Mouse (Mus musculus) spleen, adult 2 months (tissue): ENCODE results near the gene Prkcz.

Experiments
- CTCF ChIP-seq: fragments of 200-500 bp; IDR thresholded peaks from 2 replicates; pipeline ENCODE4 v1.5.1; 2011; ENCODE audit warnings: mild to moderate bottlenecking, inconsistent platforms; ENCODE audit not compliant: insufficient read depth, insufficient read length, insufficient replicate concordance; ENCODE audit errors: extremely low read depth
- POLR2A ChIP-seq: fragments of 200-500 bp; IDR thresholded peaks from 2 replicates; pipeline ENCODE4 v1.6.1; 2011; ENCODE audit warnings: low read depth, low read length, inconsistent platforms

- TF ChIP-seq CTCF (no peak), POLR2A (no peak)
Observed at GRCm38 (mm10) chr4:155367739-155368138, 6.6 kb upstream of the Prkcz start.
